Mouse (Mus musculus) liver, adult (tissue): ENCODE results near the gene March10.

Experiments used
- GATA4 ChIP-seq: IDR thresholded peaks from 2 replicates; pipeline ENCODE4 v1.6.1; 2014; ENCODE audit warnings: mild to moderate bottlenecking, low read length; ENCODE audit not compliant: insufficient replicate concordance

March10 gene

GRCm38 (mm10) chr11:105327101-105327500 lies 129.4 kb downstream of the March10 start:
- no peak for TF ChIP-seq GATA4

DNA sequence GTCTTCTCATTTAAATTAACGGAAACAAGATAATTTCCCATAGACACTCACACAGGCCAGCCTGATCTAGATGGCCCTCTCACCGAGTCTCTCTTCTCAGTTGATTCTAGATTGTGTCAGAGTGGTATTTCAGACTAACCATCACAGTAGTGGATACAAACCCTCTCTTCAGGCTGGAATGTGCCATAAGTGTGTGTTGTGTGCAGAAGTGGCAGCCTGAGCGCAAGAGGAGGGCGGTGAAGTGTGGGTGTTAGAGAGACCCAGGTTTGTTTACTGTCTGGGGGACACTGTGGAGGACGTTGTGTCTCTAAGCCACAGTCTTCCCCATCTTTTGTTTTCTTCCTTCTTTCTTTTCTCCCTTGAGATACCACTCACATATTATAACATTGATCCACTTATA lies 133.0 kb downstream of the March10 start:
- TF ChIP-seq GATA4: no peak

- TF ChIP-seq GATA4: no peak
Observed at GRCm38 (mm10) chr11:105321090-105321489, 135.4 kb downstream of the March10 start.

DNA sequence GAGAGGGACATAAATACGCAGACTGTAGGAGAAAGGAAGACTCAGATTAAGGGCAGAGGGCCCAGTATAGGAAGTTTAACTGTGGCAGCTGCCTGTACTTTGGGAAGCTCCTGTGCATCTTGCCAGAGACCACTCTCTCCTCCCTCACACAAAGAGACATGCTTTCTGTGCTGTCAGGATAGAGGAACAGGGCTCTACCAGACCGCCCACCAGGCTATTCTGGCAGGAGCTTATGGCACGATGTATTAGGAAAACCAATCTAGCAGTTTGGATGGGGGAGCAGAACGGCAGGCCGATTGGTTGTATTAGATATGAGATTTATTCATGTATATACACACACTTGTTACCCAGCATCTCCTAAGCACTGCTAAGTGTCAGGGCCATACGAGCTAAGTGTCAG lies 138.8 kb downstream of the March10 start:
- TF ChIP-seq GATA4: no peak

DNA sequence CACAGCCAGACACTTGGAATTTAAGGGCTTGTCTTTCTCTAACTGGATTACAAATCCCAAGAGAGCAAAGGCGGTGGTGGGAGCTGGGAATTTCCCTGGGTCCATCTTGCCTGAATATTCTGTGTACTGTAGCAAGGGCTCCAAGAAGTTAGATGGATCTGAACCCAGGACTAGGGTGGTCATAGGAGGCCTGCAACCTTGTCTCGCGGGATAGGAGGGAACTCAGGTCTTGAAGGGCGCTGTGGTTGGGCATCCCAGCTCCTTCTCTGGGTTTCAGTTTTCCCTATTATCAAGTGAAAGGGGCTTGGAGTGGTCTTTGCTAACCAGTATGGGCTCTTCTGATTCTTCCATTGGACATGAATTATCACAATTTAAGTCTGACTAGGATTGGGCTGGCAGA lies 140.4 kb downstream of the March10 start:
- TF ChIP-seq GATA4: no peak

DNA sequence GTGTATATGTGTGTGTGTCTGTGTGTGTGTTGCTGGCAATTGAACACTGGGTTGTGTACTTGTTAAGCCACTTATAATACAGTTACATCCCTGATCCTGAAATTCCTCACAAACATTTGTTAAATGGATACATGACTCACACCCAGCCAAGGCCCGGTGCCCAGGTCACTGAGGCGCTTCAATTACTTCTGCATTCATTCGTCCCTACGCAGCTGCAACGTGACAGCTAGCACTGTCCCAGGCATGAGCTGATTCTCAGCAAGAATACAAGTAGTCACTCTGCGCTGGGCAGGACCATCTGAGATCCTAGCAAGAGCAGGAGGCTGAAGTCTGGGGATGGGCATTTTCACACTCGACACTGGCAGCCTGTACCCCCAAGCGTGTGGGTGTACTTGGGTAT lies 141.2 kb downstream of the March10 start:
- no peak for TF ChIP-seq GATA4

- no peak for TF ChIP-seq GATA4
Observed at GRCm38 (mm10) chr11:105313633-105314014, 142.9 kb downstream of the March10 start.

- TF ChIP-seq GATA4: no peak
Observed at GRCm38 (mm10) chr11:105312972-105313632, 143.4 kb downstream of the March10 start.

DNA sequence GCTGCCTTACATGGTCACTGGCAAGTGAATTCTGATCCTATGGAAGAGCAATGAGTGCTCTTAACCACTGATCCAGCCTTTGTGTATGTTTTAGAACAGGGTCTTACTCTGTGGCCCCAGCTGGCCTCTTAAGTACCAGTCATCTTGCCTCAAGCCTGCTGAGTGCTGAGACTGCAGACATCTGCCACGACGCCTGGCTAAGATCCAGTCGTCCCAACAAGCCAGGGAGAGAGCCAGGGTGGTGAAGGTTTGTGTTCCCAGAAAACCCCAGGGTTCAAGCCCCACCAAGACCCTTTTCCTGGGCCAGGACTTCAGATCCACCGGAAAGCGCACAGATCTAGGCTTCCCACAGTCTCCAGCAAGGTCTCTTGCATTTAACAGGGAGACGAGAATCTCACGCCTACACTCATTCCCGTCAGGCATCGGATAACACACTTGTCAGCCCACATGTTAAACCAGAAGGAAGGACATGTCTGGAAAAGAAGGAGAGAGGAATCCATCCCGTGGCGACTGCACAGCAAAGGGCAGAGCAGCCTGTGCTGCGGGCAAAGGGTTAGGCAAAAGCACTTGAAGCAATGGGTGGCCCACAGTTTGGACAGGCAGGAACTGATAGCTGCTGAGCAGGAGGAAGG lies 144.1 kb downstream of the March10 start:
- TF ChIP-seq GATA4: no peak

DNA sequence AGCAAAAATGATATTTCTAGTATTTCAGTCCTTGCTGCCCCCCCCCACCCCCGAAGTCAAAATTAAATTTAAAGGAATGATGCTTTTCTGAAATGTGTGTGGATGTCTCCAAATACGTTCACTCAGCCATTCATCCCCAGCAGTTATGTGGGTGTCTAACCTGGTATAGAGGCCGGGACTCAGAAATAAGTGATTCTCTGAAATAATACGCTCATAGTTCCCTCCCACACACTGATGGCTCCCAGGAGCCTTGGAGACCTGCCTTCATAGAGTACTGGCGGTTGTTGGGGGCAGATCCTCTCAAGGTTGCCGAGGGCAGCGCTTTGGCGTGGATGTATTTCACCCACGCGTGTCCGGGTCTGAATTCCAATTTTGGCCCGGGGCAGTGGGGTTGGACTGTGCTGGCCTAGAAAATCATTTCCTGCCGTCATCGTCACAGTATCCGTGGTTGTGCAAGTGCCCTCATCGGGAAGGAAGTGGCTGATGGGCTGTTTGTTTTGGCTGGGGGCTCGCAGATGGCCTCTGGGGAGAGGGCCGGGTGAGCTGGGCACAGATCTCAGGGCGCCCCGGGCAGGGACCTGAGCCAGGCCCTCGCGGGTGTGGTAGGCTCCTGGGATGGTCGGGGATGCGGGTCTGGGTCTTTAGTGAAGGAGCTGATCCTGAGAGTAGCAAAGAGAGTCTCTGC lies 145.1 kb downstream of the March10 start:
- TF ChIP-seq GATA4: no peak
